Mouse (Mus musculus) ES-Bruce4 (cell line): ENCODE results near the gene Rilpl1.

Experiments used
- EP300 ChIP-seq: IDR thresholded peaks from 2 replicates; pipeline ENCODE4 v1.6.1; 2011; ENCODE audit warnings: low read depth, low read length; ENCODE audit not compliant: insufficient read depth
- POLR2A ChIP-seq: IDR thresholded peaks from one replicate; pipeline ENCODE4 v1.8.1; 2011; ENCODE audit warnings: low read length; ENCODE audit not compliant: insufficient read depth

GRCm38 (mm10) chr5:124536776-124537175 lies 5.6 kb upstream of the Rilpl1 start:
- TF ChIP-seq POLR2A (no peak), EP300 (no peak)
